Mouse (Mus musculus) liver, embryonic 15.5 days (tissue): Measurements from ENCODE around the gene Gpr88. TPM values are rescaled to one million over a fixed set of nuclear protein-coding genes. Genes with fewer than 3 reads are reported as not detected.
"Not testable (repeated sequence)": the region's sequence is repeated elsewhere in the genome, so short reads cannot be mapped to it uniquely, and the experiment has no call there.

Experiments
- ATAC-seq: fragments of 200-750 bp; cut with Nextera tagmentation; 2 replicates; pipeline ENCODE4 v1.8.0; 2017; ENCODE audit warnings: moderate number of reproducible peaks, mild to moderate bottlenecking, moderate library complexity; ENCODE audit not compliant: insufficient read depth
- H3K27ac ChIP-seq: fragments of 300-500 bp; sonication (generic); replicated peaks from 2 replicates; pipeline ENCODE4 v1.5.1; 2015; ENCODE audit warnings: mild to moderate bottlenecking, inconsistent platforms
- H3K27me3 ChIP-seq: fragments of 300-500 bp; sonication (generic); 2 replicates; pipeline ENCODE4 v1.6.1; 2015; ENCODE audit warnings: mild to moderate bottlenecking, inconsistent platforms
- H3K36me3 ChIP-seq: fragments of 300-500 bp; sonication (generic); replicated peaks from 2 replicates; pipeline ENCODE4 v1.6.1; 2015; ENCODE audit warnings: moderate library complexity, mild to moderate bottlenecking, inconsistent platforms
- H3K4me1 ChIP-seq: fragments of 300-500 bp; sonication (generic); replicated peaks from 2 replicates; pipeline ENCODE4 v1.6.1; 2015; ENCODE audit warnings: inconsistent platforms
- H3K4me2 ChIP-seq: fragments of 300-500 bp; sonication (generic); 2 replicates; pipeline ENCODE4 v1.6.1; 2015; ENCODE audit warnings: moderate library complexity, mild to moderate bottlenecking, inconsistent platforms
- H3K4me3 ChIP-seq: fragments of 300-500 bp; sonication (generic); replicated peaks from 2 replicates; pipeline ENCODE4 v1.5.1; 2015; ENCODE audit warnings: mild to moderate bottlenecking, inconsistent platforms
- H3K9ac ChIP-seq: fragments of 300-500 bp; sonication (generic); 2 replicates; pipeline ENCODE4 v1.6.1; 2015; ENCODE audit warnings: moderate library complexity, mild to moderate bottlenecking, inconsistent platforms
- H3K9me3 ChIP-seq: fragments of 300-500 bp; sonication (generic); replicated peaks from 2 replicates; pipeline ENCODE4 v1.6.1; 2016; ENCODE audit warnings: inconsistent platforms
- WGBS: fragments of 180-500 bp; shearing (Covaris S2); methylation state at CpG from one replicate; pipeline ENCODE4 v1.1.7; 2015; ENCODE audit warnings: mixed read lengths; ENCODE audit not compliant: insufficient replicate concordance; 5-methylcytosine and 5-hydroxymethylcytosine counted together
- polyA plus RNA-seq: library from polyadenylated mRNA; unstranded; fragments of >200 nt; fragmentation: Nextera tagmentation; extraction: Ambion mirVana; gene quantifications from 2 replicates; pipeline ENCODE4 v1.2.1, GENCODE M21; 2015

Gene Gpr88
- polyA plus RNA-seq, 1 experiment from 2014 or later = 0.17 TPM

GRCm38 (mm10) chr3:116217398-116217797, 35.9 kb downstream of the Gpr88 start:
- not testable (repeated sequence) for H3K4me2 ChIP-seq, H3K4me3 ChIP-seq, H3K9ac ChIP-seq, H3K4me1 ChIP-seq, H3K36me3 ChIP-seq, H3K27me3 ChIP-seq, ATAC-seq, H3K27ac ChIP-seq, H3K9me3 ChIP-seq
- 58% methylated on average over 6 of the region's 6 CpGs for WGBS

DNA sequence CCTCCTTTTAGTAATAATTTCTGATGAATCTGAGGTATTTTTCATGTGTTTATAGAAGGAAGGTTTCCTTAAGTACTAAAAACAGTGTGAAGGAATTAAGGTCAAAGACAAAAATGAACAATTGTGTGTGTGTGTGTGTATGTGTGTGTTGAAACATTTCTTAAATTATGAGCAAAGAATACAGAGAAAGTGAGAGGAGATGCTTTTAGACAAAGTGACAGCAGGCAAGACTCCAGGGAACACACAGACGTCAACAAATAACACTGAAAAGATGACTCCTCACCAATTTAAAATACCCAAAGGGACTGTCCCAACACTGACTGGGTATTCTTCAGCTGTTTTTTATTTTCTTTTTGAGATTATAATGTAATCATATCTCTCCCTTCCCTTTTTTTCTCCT, 37.0 kb downstream of the Gpr88 start:
- no peak overlapping the region for H3K4me3 ChIP-seq
- H3K36me3 ChIP-seq = no peaks in the 10 kb centered on the region
- 0 out of 2 replicates have a peak, but pooled peaks cover 6% of the 10 kb centered on the region for H3K4me1 ChIP-seq
- 66% methylated on average over 1 of the region's 1 CpGs for WGBS
- H3K9ac ChIP-seq = no peak overlapping the region
- no peaks in the 10 kb centered on the region for H3K27me3 ChIP-seq
- no peak overlapping the region for H3K4me2 ChIP-seq
- no peaks in the 10 kb centered on the region for H3K9me3 ChIP-seq
- no peak for ATAC-seq
- H3K27ac ChIP-seq = no peak overlapping the region

DNA sequence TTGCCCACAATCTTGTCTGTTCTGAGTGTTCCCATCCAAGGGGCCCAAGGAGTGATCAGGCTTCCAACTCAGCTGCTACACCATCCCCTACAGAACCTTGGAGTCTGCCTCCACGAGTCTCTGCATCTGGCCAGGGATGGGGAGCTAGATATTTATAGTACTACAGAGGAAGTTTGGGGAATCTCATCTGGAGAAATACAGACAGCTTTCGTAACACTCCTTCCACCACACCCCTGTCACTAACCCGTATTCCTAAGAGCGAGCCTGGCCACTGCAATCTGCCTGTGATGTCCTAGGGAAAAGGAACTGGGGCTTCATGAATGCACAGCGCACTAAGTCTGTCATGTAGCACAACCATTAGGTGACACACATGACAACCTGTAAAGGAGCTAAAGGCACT, 41.7 kb downstream of the Gpr88 start:
- 48% methylated on average over 5 of the region's 5 CpGs for WGBS
- Histone ChIP-seq H3K27me3 (no peaks in the 10 kb centered on the region), H3K27ac (no peak overlapping the region), H3K4me1 (0 out of 2 replicates have a peak, but pooled peaks cover 6% of the 10 kb centered on the region), H3K4me2 (no peak overlapping the region), H3K9ac (no peak overlapping the region), H3K36me3 (no peaks in the 10 kb centered on the region), H3K4me3 (no peak overlapping the region), H3K9me3 (no peaks in the 10 kb centered on the region)
- no peak for ATAC-seq

- Histone ChIP-seq H3K4me2 (no peak overlapping the region), H3K36me3 (no peaks in the 10 kb centered on the region), H3K4me3 (no peak overlapping the region), H3K4me1 (peaks cover 8% of the 10 kb centered on the region; the same call in 1 of the 2 replicates), H3K9me3 (no peaks in the 10 kb centered on the region), H3K27me3 (no peaks in the 10 kb centered on the region), H3K9ac (no peak overlapping the region), H3K27ac (no peak overlapping the region)
- ATAC-seq = no peak
- 65% methylated on average over 8 of the region's 8 CpGs for WGBS
Observed at GRCm38 (mm10) chr3:116210720-116211121, 42.6 kb downstream of the Gpr88 start.

DNA sequence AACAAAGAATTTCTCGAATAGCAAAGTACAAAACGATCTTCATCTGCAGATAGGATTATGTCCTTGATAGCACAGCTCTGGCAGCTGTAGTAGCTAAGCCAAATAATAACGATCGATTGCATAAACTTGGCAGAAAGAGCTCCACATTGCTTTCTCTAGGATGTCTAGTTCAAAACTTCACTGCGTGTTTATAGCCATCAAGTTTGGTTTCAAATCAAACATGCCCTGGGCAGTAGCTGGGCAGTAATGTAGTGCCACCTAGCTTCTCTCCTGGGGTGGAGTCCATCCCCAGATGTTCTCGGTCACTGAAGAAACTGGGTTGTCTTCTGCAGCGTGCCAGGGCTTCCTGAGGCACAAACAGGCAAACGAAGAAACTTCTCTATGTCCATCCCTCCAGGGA, 44.1 kb downstream of the Gpr88 start:
- Histone ChIP-seq H3K9ac (no peak overlapping the region), H3K4me1 (peaks cover 8% of the 10 kb centered on the region; the same call in 1 of the 2 replicates), H3K4me2 (no peak overlapping the region), H3K9me3 (no peaks in the 10 kb centered on the region), H3K36me3 (no peaks in the 10 kb centered on the region), H3K4me3 (no peak overlapping the region), H3K27me3 (no peaks in the 10 kb centered on the region), H3K27ac (no peak overlapping the region)
- WGBS = 63% methylated on average over 8 of the region's 8 CpGs
- no peak for ATAC-seq

GRCm38 (mm10) chr3:116206306-116206834, 46.9 kb downstream of the Gpr88 start:
- WGBS = 51% methylated on average over 8 of the region's 8 CpGs
- no peak for ATAC-seq
- Histone ChIP-seq H3K4me3 (no peak overlapping the region), H3K36me3 (no peaks in the 10 kb centered on the region), H3K27me3 (no peaks in the 10 kb centered on the region), H3K4me1 (peaks cover 3% of the 10 kb centered on the region; the same call in 1 of the 2 replicates), H3K4me2 (no peak overlapping the region), H3K9ac (no peak overlapping the region), H3K9me3 (no peaks in the 10 kb centered on the region), H3K27ac (no peak overlapping the region)

DNA sequence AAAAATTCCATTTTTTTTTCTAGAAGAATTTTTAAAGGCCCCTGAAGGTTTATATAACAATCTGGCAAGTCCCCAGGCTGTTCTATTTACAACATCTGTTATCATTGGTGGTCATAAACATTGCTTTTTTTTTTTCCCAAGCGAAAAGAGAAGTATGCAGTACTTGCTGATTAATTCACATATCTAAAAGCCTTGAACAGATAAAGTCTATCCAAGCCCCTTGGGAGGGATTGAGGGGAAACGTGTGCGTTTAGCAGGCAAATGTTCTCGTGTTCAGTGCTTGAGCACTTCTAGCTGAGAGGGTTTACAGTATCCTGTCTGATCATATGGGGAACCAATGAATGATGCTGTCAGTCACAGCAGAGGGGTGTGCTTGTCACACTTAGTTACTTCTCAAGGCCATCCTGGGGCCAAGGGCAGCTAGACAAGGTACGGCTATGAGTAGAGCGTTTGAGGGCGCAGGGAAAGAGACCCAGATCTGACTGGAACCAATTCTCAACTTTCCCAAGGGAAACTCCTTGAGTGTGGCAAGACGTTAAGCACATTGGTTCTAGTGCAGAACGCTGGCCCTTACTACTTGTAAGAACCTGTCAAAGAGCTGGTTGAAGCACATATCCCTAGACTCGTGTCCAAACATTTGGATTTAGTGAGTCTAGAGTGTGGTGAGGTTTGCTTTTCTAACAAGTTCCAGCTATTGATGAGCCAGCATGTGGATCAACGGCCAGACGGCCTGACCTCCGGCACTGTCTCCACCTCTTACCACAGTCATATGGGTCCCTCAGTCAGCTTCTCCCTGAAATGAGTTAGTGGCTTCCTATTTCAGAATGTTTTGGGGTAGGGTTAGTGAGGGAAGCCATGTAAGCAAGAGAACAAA, 47.7 kb downstream of the Gpr88 start:
- Histone ChIP-seq H3K4me3 (no peak overlapping the region), H3K4me2 (no peak overlapping the region), H3K27ac (no peak overlapping the region), H3K4me1 (peaks cover 3% of the 10 kb centered on the region; the same call in 1 of the 2 replicates), H3K9me3 (no peaks in the 10 kb centered on the region), H3K36me3 (no peaks in the 10 kb centered on the region), H3K9ac (no peak overlapping the region), H3K27me3 (no peaks in the 10 kb centered on the region)
- ATAC-seq = no peak
- WGBS = 57% methylated on average over 13 of the region's 13 CpGs

DNA sequence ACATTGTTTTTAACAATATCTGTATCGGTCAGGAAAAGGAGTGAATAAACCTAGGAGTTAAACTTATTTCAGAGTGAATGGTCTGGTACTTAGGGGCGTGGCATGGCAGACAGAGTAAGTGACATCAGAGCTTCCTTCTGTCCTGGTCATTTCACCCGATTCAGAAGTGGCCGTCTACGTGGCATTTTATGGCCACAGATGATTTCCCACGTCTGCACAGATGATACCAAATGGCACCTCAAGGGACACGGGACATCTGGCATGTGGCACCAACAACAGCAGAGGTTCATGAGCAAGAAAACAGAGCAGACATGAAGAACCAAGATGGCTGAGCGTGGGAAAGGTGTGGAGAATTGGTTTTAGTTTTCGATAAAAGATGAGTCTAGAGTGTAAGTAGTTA, 48.7 kb downstream of the Gpr88 start:
- Histone ChIP-seq H3K4me1 (peaks cover 3% of the 10 kb centered on the region; the same call in 1 of the 2 replicates), H3K4me3 (no peak overlapping the region), H3K9ac (no peak overlapping the region), H3K27ac (no peak overlapping the region), H3K9me3 (no peaks in the 10 kb centered on the region), H3K4me2 (no peak overlapping the region), H3K27me3 (no peaks in the 10 kb centered on the region), H3K36me3 (no peaks in the 10 kb centered on the region)
- ATAC-seq = no peak
- WGBS = 49% methylated on average over 9 of the region's 9 CpGs

DNA sequence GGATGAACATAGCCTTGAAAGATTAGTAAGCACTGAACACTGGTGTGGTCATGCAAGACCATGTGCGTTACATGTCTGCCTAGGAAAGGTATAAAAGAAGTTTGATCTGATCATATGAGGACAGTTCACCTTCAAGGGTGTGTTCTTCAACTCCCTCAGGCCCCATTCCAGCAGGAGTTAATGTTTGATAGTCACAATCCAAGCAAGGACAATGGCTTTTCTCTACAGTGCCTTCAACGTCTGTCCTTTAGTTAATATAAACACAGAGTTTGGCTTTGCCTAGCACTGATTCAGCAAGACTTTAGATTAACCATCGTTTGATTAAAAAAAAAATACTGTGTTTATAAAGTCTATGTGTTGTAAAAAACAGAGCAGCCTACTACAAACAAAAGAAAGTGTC, 49.4 kb downstream of the Gpr88 start:
- no peak overlapping the region for H3K4me2 ChIP-seq
- H3K9ac ChIP-seq = no peak overlapping the region
- 50% methylated on average over 3 of the region's 3 CpGs for WGBS
- no peaks in the 10 kb centered on the region for H3K9me3 ChIP-seq
- no peaks in the 10 kb centered on the region for H3K36me3 ChIP-seq
- no peak overlapping the region for H3K4me3 ChIP-seq
- ATAC-seq = no peak
- H3K27ac ChIP-seq = no peak overlapping the region
- no peaks in the 10 kb centered on the region for H3K27me3 ChIP-seq
- peaks cover 3% of the 10 kb centered on the region; the same call in 1 of the 2 replicates for H3K4me1 ChIP-seq

- Histone ChIP-seq H3K9ac (no peak overlapping the region), H3K27ac (no peak overlapping the region), H3K4me1 (no peaks in the 10 kb centered on the region), H3K36me3 (no peaks in the 10 kb centered on the region), H3K27me3 (no peaks in the 10 kb centered on the region), H3K9me3 (no peaks in the 10 kb centered on the region), H3K4me3 (no peak overlapping the region), H3K4me2 (no peak overlapping the region)
- 61% methylated on average over 10 of the region's 10 CpGs for WGBS
- ATAC-seq = no peak
Observed at GRCm38 (mm10) chr3:116200060-116200459, 53.2 kb downstream of the Gpr88 start.
